Mouse (Mus musculus): ENCODE results near the gene Chst5. TPM values are rescaled to one million over a fixed set of nuclear protein-coding genes. Genes with fewer than 3 reads are reported as not detected.

Chst5 gene
- total RNA-seq, 1 experiment, result 4.0 TPM

- in situ Hi-C loops (cut with MboI; ENCODE audit: low sequenced_read_pairs in 2 of 2, unreplicated experiment in 2 of 2), result no loop called here
- no peak overlapping the region for H3K4me3 ChIP-seq (ENCODE audit: insufficient read depth in 1 of 2, low read depth in 1 of 2, low read length in 2 of 2, poor library complexity in 1 of 2, severe bottlenecking in 1 of 2)
- H3K9ac ChIP-seq (ENCODE audit: insufficient read depth, low read depth, low read length, poor library complexity, severe bottlenecking), result no peak overlapping the region
- peak; percentile 65 for DNase-seq (ENCODE audit: low read depth, low spot score)
- no peaks in the 10 kb centered on the region for H3K9me3 ChIP-seq (ENCODE audit: control insufficient read depth, insufficient read depth, low read depth, low read length)
- H3K27ac ChIP-seq (ENCODE audit: insufficient read depth, low read depth, low read length, poor library complexity, severe bottlenecking), result no peak overlapping the region
- no peak for TF ChIP-seq CHD2 (IDR thresholded peaks at IDR 0.05; ENCODE audit: low read depth, low read length)
- TF ChIP-seq ZC3H11A (IDR thresholded peaks at IDR 0.05; ENCODE audit: borderline replicate concordance, low read depth, low read length), result no peak
- TF ChIP-seq HCFC1 (IDR thresholded peaks at IDR 0.05; ENCODE audit: borderline replicate concordance, insufficient read depth, low read length), result no peak
- no peak for TF ChIP-seq ZNF384 (IDR thresholded peaks at IDR 0.05; ENCODE audit: low read depth, low read length)
- no peak for TF ChIP-seq MAFK (IDR thresholded peaks at IDR 0.05; ENCODE audit: insufficient read depth, low read depth, low read length)
- H3K36me3 ChIP-seq (ENCODE audit: control insufficient read depth, insufficient read depth, low read length, poor library complexity, severe bottlenecking), result peaks cover 6% of the 10 kb centered on the region; the same call in 1 of the 2 replicates
- peaks cover 3 to 9% of the 10 kb centered on the region in 2 experiments for H3K4me1 ChIP-seq (ENCODE audit: control insufficient read depth in 2 of 2, insufficient read depth in 2 of 2, low read length in 2 of 2, poor library complexity in 1 of 2)
Measured at GRCm38 (mm10) chr8:111923383-111923804, 13.1 kb upstream of the Chst5 start.

- Histone ChIP-seq H3K4me1 (ENCODE audit: control insufficient read depth in 2 of 2, insufficient read depth in 2 of 2, low read length in 2 of 2, poor library complexity in 1 of 2) (peaks cover 3 to 9% of the 10 kb centered on the region in 2 experiments), H3K27ac (ENCODE audit: insufficient read depth, low read depth, low read length, poor library complexity, severe bottlenecking) (peak overlapping the region; percentile 33; the same call in 1 of the 2 replicates), H3K9me3 (ENCODE audit: control insufficient read depth, insufficient read depth, low read depth, low read length) (no peaks in the 10 kb centered on the region), H3K36me3 (ENCODE audit: control insufficient read depth, insufficient read depth, low read length, poor library complexity, severe bottlenecking) (peaks cover 7% of the 10 kb centered on the region; the same call in 1 of the 2 replicates), H3K9ac (ENCODE audit: insufficient read depth, low read depth, low read length, poor library complexity, severe bottlenecking) (peak overlapping the region; percentile 17; the same call in 1 of the 2 replicates), H3K4me3 (ENCODE audit: insufficient read depth in 1 of 2, low read depth in 1 of 2, low read length in 2 of 2, poor library complexity in 1 of 2, severe bottlenecking in 1 of 2) (no peak overlapping the region)
- no peak for DNase-seq (ENCODE audit: low read depth, low spot score)
- in situ Hi-C loops (cut with MboI; ENCODE audit: low sequenced_read_pairs in 2 of 2, unreplicated experiment in 2 of 2), result no loop called here
- TF ChIP-seq HCFC1 (IDR thresholded peaks at IDR 0.05; ENCODE audit: borderline replicate concordance, insufficient read depth, low read length) (no peak), MAFK (IDR thresholded peaks at IDR 0.05; ENCODE audit: insufficient read depth, low read depth, low read length) (no peak), CHD2 (IDR thresholded peaks at IDR 0.05; ENCODE audit: low read depth, low read length) (no peak), ZC3H11A (IDR thresholded peaks at IDR 0.05; ENCODE audit: borderline replicate concordance, low read depth, low read length) (no peak), ZNF384 (IDR thresholded peaks at IDR 0.05; ENCODE audit: low read depth, low read length) (no peak)
Measured at GRCm38 (mm10) chr8:111920971-111921370, 10.7 kb upstream of the Chst5 start.

GRCm38 (mm10) chr8:111919663-111920062, 9.4 kb upstream of the Chst5 start:
- H3K27ac ChIP-seq (ENCODE audit: insufficient read depth, low read depth, low read length, poor library complexity, severe bottlenecking), result no peak overlapping the region
- no peaks in the 10 kb centered on the region for H3K9me3 ChIP-seq (ENCODE audit: control insufficient read depth, insufficient read depth, low read depth, low read length)
- peaks cover 3 to 7% of the 10 kb centered on the region in 2 experiments for H3K4me1 ChIP-seq (ENCODE audit: control insufficient read depth in 2 of 2, insufficient read depth in 2 of 2, low read length in 2 of 2, poor library complexity in 1 of 2)
- no peak overlapping the region for H3K4me3 ChIP-seq (ENCODE audit: insufficient read depth in 1 of 2, low read depth in 1 of 2, low read length in 2 of 2, poor library complexity in 1 of 2, severe bottlenecking in 1 of 2)
- no peak for DNase-seq (ENCODE audit: low read depth, low spot score)
- no peak overlapping the region for H3K9ac ChIP-seq (ENCODE audit: insufficient read depth, low read depth, low read length, poor library complexity, severe bottlenecking)
- peak; percentile 31; the same call in 1 of the 2 replicates for TF ChIP-seq HCFC1 (IDR thresholded peaks at IDR 0.05; ENCODE audit: borderline replicate concordance, insufficient read depth, low read length)
- TF ChIP-seq CHD2 (IDR thresholded peaks at IDR 0.05; ENCODE audit: low read depth, low read length), result no peak
- TF ChIP-seq ZC3H11A (IDR thresholded peaks at IDR 0.05; ENCODE audit: borderline replicate concordance, low read depth, low read length), result peak; percentile 53; the same call in 1 of the 2 replicates
- TF ChIP-seq ZNF384 (IDR thresholded peaks at IDR 0.05; ENCODE audit: low read depth, low read length), result peak; percentile 94
- TF ChIP-seq MAFK (IDR thresholded peaks at IDR 0.05; ENCODE audit: insufficient read depth, low read depth, low read length), result no peak
- peaks cover 10% of the 10 kb centered on the region; the same call in 1 of the 2 replicates for H3K36me3 ChIP-seq (ENCODE audit: control insufficient read depth, insufficient read depth, low read length, poor library complexity, severe bottlenecking)
- in situ Hi-C loops (cut with MboI; ENCODE audit: low sequenced_read_pairs in 2 of 2, unreplicated experiment in 2 of 2), result no loop called here

- no peak for DNase-seq (ENCODE audit: low read depth, low spot score)
- peak overlapping the region; percentile 14; the same call in 1 of the 2 replicates for H3K9ac ChIP-seq (ENCODE audit: insufficient read depth, low read depth, low read length, poor library complexity, severe bottlenecking)
- H3K27ac ChIP-seq (ENCODE audit: insufficient read depth, low read depth, low read length, poor library complexity, severe bottlenecking), result no peak overlapping the region
- peaks cover 3 to 7% of the 10 kb centered on the region in 2 experiments; a peak in 2 of 4 replicates for H3K4me1 ChIP-seq (ENCODE audit: control insufficient read depth in 2 of 2, insufficient read depth in 2 of 2, low read length in 2 of 2, poor library complexity in 1 of 2)
- in situ Hi-C loops (cut with MboI; ENCODE audit: low sequenced_read_pairs in 2 of 2, unreplicated experiment in 2 of 2), result no loop called here
- H3K9me3 ChIP-seq (ENCODE audit: control insufficient read depth, insufficient read depth, low read depth, low read length), result no peaks in the 10 kb centered on the region
- TF ChIP-seq CHD2 (IDR thresholded peaks at IDR 0.05; ENCODE audit: low read depth, low read length) (no peak), ZNF384 (IDR thresholded peaks at IDR 0.05; ENCODE audit: low read depth, low read length) (no peak), HCFC1 (IDR thresholded peaks at IDR 0.05; ENCODE audit: borderline replicate concordance, insufficient read depth, low read length) (no peak), MAFK (IDR thresholded peaks at IDR 0.05; ENCODE audit: insufficient read depth, low read depth, low read length) (no peak), ZC3H11A (IDR thresholded peaks at IDR 0.05; ENCODE audit: borderline replicate concordance, low read depth, low read length) (no peak)
- peaks cover 3% of the 10 kb centered on the region; the same call in 1 of the 2 replicates for H3K36me3 ChIP-seq (ENCODE audit: control insufficient read depth, insufficient read depth, low read length, poor library complexity, severe bottlenecking)
- 0 out of 4 replicates have a peak overlapping the region, but pooled peaks of 1 of the 2 experiments have one; percentile 20 for H3K4me3 ChIP-seq (ENCODE audit: insufficient read depth in 1 of 2, low read depth in 1 of 2, low read length in 2 of 2, poor library complexity in 1 of 2, severe bottlenecking in 1 of 2)
Measured at GRCm38 (mm10) chr8:111912860-111913432, 2.7 kb upstream of the Chst5 start.

Measured in ES-E14 (cell line).